Mouse (Mus musculus) retina, adult 2 months (tissue): ENCODE results near the gene Chst11.

Experiments used
- DNase-seq: peaks from one replicate; pipeline ENCODE4 v3.0.0-alpha.2; 2012; ENCODE audit warnings: low read depth, low spot score

Chst11 gene

GRCm38 (mm10) chr10:82990918-82991317, 5.6 kb downstream of the Chst11 start:
- DNase-seq = no peak

DNA sequence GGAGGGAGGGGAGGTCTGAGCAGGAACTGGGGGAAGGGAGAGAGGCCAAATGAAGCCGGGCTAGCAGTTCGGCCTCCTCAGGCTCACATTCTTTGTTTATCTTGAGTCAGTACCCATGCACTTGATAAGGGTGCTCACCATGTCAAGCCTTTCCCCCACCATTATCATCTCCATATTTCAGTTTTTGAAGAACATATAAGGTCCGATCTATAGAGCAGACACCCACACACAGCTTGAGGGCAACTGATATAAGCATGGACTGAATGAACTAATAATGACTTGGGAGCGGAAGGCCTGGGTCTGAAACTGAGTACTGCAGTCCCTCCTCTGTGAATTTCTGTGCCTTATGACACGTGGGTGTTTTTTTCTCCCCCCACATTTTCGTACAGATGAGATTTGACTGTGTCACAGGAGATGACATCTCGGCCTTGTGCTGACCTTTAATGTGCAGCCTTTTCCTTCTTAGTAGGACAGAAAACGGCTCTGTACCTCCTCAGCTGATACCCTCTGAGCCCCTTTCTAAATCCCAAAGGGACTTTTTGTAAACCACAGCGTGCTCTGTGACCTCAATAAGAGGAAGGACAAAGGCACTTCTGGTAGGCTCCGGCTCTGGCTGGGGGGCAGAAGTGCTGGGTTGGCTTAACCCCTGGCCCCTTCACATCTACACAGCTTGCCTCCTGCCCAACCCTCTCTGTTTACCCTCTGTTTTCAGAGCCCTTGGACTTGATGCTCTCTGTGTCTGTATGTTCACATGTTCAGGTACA, 6.6 kb downstream of the Chst11 start:
- DNase-seq = no peak

- no peak for DNase-seq
Observed at GRCm38 (mm10) chr10:82994284-82994683, 9.0 kb downstream of the Chst11 start.

DNA sequence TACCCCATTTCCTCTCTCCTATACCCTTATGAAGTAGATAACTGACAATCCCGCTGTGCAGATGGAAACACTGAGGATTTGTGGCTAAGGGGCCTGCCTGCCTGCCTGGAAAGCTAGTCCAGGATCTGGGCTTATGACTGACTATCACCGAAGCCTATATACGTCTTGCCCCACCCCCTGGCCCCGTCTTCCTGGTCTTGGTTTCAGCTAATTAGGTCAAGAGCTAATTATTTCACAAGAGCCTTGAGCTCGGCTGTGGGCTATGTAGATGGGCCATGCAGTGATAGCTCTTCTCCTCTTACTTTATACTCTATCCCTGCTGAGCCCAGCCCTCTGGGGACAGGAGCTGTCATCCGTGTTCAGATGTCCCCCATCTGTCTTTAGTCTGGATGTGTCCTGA, 12.2 kb downstream of the Chst11 start:
- no peak for DNase-seq

DNA sequence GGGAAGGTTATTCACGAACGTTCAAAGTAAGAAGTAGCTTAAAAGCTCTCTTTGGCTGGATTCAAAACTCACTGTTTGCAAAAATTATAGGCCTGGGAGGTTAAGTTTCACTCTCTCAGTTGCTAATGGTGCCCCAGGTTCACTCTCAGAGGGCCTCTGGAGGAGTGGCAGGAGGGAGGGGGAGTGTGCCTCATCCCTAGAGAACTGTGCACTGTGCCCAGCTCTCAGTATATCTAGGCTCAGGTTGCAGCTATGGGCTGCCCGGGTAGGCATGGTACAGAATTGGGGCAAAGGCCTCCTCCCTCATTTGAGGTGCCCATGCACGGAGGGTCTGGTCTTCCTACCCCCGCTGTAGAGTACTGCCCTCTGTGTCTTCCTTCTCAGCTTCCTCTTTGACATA, 14.9 kb downstream of the Chst11 start:
- DNase-seq = no peak

DNA sequence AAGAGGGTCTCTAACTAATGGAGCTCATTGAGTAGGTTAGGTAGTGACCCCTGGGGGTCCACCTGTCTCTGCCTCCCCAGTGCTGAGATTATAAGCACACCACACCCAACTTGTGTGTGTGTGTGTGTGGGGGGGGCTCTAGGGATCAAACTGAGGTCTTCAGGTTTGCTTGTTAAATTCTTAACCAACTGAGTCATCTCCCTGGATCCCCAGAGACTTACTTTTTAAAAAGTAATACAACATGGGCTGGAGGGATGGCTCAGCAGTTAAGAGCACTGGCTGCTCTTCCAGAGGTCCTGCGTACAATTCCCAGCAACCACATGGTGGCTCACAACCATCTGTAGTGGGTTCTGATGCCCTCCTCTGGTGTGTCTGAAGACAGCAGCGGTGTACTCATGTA, 15.4 kb downstream of the Chst11 start:
- no peak for DNase-seq

GRCm38 (mm10) chr10:83003899-83004298, 18.6 kb downstream of the Chst11 start:
- no peak for DNase-seq

DNA sequence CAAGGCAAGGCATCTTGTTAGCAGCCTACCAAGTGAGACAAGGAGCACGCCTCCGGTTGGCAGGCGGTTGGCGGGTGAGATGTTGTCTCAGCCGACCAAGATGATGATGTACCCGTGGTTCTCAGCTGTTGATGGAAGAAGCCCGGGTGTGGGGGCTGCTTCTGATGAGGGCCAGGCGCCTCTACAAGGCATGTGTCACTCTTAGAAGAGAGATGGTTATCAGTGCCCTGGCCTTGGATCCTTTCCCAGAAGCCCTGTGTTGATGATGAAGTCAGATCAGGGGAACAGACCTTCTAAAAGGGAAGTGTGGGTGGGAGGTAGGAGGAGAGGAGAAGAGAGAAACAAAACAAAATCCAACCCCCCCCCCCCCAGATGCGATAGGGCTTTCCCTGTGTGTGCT, 19.1 kb downstream of the Chst11 start:
- DNase-seq = no peak

- no peak for DNase-seq
Observed at GRCm38 (mm10) chr10:83005003-83005402, 19.7 kb downstream of the Chst11 start.

GRCm38 (mm10) chr10:83006258-83006657, 21.0 kb downstream of the Chst11 start:
- DNase-seq = no peak

- DNase-seq = no peak
Observed at GRCm38 (mm10) chr10:83013984-83014383, 28.7 kb downstream of the Chst11 start.

DNA sequence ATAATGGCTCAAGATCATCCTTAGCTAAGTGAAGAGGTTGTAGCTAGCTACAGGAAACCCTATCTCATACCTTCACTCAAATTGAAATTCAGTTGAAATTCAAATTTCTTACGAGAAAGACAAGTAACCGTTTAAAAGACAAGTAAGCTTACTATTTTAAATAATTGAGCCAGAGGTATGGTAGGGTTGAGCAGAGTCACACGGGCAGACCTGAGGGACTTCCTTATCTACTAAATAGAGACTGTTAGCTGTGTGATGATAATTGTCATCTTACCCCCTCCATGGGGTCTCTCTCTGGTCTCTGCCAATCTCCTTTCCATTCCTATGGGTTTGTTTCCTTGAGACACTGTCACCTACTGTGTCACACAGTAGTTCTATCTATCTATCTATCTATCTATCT, 30.6 kb downstream of the Chst11 start:
- no peak for DNase-seq

- DNase-seq = no peak
Observed at GRCm38 (mm10) chr10:83016779-83017178, 31.5 kb downstream of the Chst11 start.

GRCm38 (mm10) chr10:83017760-83018498, 32.6 kb downstream of the Chst11 start:
- no peak for DNase-seq

DNA sequence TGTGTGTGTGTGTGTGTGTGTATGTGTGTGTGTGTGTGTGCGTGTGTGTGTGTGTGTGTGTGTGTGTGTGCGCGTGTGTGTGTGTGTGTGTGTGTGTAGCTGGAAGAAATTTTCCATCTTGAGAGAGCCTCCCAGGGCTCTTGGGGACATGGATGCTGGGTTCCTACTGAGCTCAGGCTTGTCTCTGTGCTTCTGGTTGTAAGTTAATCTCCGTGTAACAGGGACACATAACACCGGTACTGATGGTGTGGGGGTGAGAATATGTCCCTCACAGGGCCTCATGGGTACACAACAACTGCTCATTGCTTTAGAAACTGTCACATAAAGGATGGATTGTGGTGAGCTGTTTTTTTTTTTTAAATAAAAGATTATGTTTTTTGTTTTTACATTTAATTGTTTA, 33.2 kb downstream of the Chst11 start:
- DNase-seq = no peak

DNA sequence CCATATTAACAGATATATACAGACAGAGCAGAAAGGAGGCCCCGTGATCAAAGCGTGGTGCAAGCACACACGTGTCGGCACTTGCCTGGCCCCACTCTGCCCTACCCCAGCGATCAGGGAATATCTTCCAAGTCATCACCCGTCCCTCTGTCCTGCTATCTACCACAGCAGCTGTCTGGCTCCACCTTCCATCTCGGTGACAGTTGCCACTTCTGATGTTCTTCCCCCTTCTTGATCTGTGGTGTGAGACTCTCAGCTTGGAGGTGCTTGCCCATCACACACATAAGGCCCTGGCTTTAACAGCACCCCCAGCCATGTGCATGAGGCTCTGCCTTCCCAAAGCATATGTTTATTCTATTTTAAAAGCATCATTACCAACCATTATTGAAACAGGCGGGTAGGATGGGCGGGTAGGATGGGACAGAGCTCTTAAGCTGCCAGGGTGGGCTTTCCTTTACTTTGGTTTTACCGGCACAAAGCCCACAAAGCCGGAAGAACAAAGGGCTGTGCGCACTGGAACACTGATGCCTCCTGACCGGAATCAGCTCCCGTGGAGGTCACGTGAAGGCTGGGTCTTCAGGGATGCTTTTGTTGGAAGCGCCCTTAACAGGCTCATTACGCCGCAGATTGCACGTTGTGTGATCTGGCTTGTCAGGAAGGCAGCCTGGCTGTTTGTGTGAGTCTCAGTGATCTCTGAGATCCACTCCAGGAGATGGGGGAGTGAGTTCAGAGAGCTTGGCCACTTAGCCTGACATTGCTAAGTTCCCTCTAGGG, 34.4 kb downstream of the Chst11 start:
- DNase-seq = no peak

- no peak for DNase-seq
Observed at GRCm38 (mm10) chr10:83022616-83023015, 37.3 kb downstream of the Chst11 start.

DNA sequence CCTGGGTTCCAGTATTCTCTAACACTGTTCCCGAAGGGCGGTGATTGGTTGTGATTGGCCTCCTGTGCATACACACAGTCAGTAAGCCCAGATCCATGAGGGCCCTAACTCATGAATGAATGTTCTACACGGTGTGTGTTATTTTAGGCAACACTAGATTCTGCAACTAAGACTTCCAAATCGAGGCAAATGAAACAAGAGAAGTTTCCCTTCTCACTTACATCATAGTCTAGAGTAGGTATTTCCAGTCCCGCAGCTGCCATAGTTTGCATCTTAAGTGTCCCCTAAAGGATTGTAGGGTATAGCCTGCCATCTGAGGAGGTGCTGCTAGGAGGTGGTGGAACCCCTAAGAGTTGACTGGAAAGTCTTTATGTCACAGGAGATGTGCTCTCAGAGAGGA, 40.9 kb downstream of the Chst11 start:
- DNase-seq = no peak

DNA sequence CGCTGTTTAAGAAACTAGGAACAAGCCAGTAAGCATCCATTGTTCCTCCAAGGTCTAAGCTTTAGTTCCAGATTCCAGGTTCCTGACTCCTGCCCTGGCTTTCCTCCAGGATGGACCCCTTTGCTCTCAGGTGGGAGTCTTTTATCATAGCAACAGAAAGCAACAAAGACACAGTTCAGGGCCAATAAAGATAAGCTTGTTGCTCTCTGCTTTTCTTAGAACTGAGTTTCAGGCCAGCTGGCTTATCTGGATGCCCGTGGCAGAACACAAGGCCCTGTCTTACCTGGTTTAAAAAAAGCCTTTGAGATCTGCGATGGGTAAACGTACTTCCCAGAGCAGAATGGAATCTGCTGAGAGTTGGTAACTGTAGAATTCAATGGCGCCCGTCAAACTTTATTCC, 42.4 kb downstream of the Chst11 start:
- no peak for DNase-seq

GRCm38 (mm10) chr10:83030103-83030661, 44.9 kb downstream of the Chst11 start:
- DNase-seq = no peak

- no peak for DNase-seq
Observed at GRCm38 (mm10) chr10:83030928-83031327, 45.6 kb downstream of the Chst11 start.

DNA sequence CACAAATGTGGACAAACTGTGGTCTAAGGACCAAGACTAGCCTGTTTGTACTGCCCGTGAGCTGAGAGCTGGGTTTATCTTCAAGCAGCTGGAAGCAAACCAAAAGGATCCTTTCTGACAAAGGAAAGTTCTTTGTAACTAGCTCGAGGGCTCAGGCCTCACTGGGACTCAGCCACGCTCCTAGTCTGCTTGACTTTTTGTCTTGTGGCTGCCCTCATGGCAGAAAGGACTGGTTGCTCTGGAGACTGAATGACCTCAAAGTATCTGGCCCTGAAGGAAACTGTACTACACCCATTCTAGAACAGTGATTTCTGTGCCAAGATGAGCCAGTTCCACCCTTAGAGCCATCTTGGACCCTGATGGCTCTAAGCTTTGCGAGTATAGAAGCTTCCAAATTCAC, 46.3 kb downstream of the Chst11 start:
- no peak for DNase-seq
